Mouse (Mus musculus) gastrocnemius, postnatal 10 days (tissue): ENCODE data around the gene 2310007B03Rik. TPM values are rescaled to one million over a fixed set of nuclear protein-coding genes. Genes with fewer than 3 reads are reported as not detected.

Source experiments
- DNase-seq: peaks from one replicate; pipeline ENCODE4 v3.0.0; 2021; ENCODE audit warnings: mixed read lengths
- total RNA-seq, 2 experiments: library from RNA; stranded (reverse); gene quantifications; 2 replicates each; pipeline ENCODE4 v1.2.3; 2021

2310007B03Rik gene
- total RNA-seq, 2 experiments from 2014 or later, result not detected

GRCm38 (mm10) chr1:93101571-93102061 lies 59.1 kb downstream of the 2310007B03Rik start, which contains the start of gene Kif1a:
Gene Kif1a, minus strand, starts transcription at chr1:93101951.
- no peak for DNase-seq

Other genes starting within 250 kb of the 2310007B03Rik start
- gene Capn10, start 226.6 kb downstream of the 2310007B03Rik start, total RNA-seq, result 1 to 10 TPM; 5.5 to 7.9 TPM
- under 1 TPM; 0.12 to 0.56 TPM for gene Gpr35, start 210.1 kb downstream of the 2310007B03Rik start, total RNA-seq
- not detected for gene Aqp12, start 154.6 kb downstream of the 2310007B03Rik start, total RNA-seq
- 1 to 10 TPM; 4.7 to 6.3 TPM for gene Kif1a, start 59.0 kb downstream of the 2310007B03Rik start, total RNA-seq
- under 1 TPM in 1 of 2 experiments, not detected in 1; 0.23 TPM for gene Agxt, start 25.7 kb downstream of the 2310007B03Rik start, total RNA-seq
- gene Crocc2, start 7.8 kb upstream of the 2310007B03Rik start, total RNA-seq, result under 1 TPM in 1 of 2 experiments, not detected in 1; 0.05 TPM
- gene Sned1, start 74.9 kb upstream of the 2310007B03Rik start, total RNA-seq, result 1 to 10 TPM; 5.9 to 9.7 TPM
- 10 to 100 TPM in 1 of 2 experiments, 1 to 10 TPM in 1; 9.9 to 10.2 TPM for gene Mterf4, start 145.0 kb upstream of the 2310007B03Rik start, total RNA-seq
- gene Ppp1r7, start 181.9 kb upstream of the 2310007B03Rik start, total RNA-seq, result 10 to 100 TPM; 17.6 to 23.7 TPM
- gene Pask, start 182.5 kb upstream of the 2310007B03Rik start, total RNA-seq, result 1 to 10 TPM; 2.1 to 3.0 TPM
- not detected for gene Ano7, start 213.0 kb upstream of the 2310007B03Rik start, total RNA-seq